Mouse (Mus musculus) cerebellum, postnatal 14 days (tissue): ENCODE measurements around the gene Nmd3.

ENCODE experiments used
- DNase-seq, 2 experiments: peaks; one replicate each; pipeline ENCODE4 v3.0.0; 2021; ENCODE audit warnings: mixed read lengths in 2 of 2

Nmd3 gene

GRCm38 (mm10) chr3:69721814-69722186 lies at the start of gene Nmd3:
TSS of gene Nmd3 (plus strand) at chr3:69721985.
- DNase-seq: peak; percentile 92 to 96

- DNase-seq: no peak
Measured at GRCm38 (mm10) chr3:69673351-69673750, 48.4 kb upstream of the Nmd3 start.

- no peak for DNase-seq
Measured at GRCm38 (mm10) chr3:69674206-69674605, 47.6 kb upstream of the Nmd3 start.

- DNase-seq: no peak
Measured at GRCm38 (mm10) chr3:69689791-69690190, 32.0 kb upstream of the Nmd3 start.

GRCm38 (mm10) chr3:69690939-69691338 lies 30.8 kb upstream of the Nmd3 start:
- DNase-seq: no peak

- no peak for DNase-seq
Measured at GRCm38 (mm10) chr3:69699851-69700500, 21.8 kb upstream of the Nmd3 start.

GRCm38 (mm10) chr3:69701905-69702304 lies 19.9 kb upstream of the Nmd3 start:
- DNase-seq: peak in 1 of 2 experiments; percentile 17

- DNase-seq: no peak
Measured at GRCm38 (mm10) chr3:69702421-69702820, 19.4 kb upstream of the Nmd3 start.

- DNase-seq: no peak
Measured at GRCm38 (mm10) chr3:69709043-69709929, 12.5 kb upstream of the Nmd3 start.

- no peak for DNase-seq
Measured at GRCm38 (mm10) chr3:69711907-69712600, 9.7 kb upstream of the Nmd3 start.

- DNase-seq: peak; percentile 12 to 17
Measured at GRCm38 (mm10) chr3:69717476-69717875, 4.3 kb upstream of the Nmd3 start.

- DNase-seq: peak; percentile 38 to 58
Measured at GRCm38 (mm10) chr3:69722187-69722867, 542 bp downstream of the Nmd3 start.

- DNase-seq: no peak
Measured at GRCm38 (mm10) chr3:69723161-69723560, 1.4 kb downstream of the Nmd3 start.

GRCm38 (mm10) chr3:69730930-69731329 lies 9.1 kb downstream of the Nmd3 start:
- no peak for DNase-seq

- DNase-seq: no peak
Measured at GRCm38 (mm10) chr3:69733939-69734338, 12.2 kb downstream of the Nmd3 start.

GRCm38 (mm10) chr3:69755192-69755591 lies 33.4 kb downstream of the Nmd3 start:
- DNase-seq: peak; percentile 50 to 54

GRCm38 (mm10) chr3:69755968-69756367 lies 34.2 kb downstream of the Nmd3 start:
- no peak for DNase-seq

- peak; percentile 90 to 91 for DNase-seq
Measured at GRCm38 (mm10) chr3:69756499-69756898, 34.7 kb downstream of the Nmd3 start.

GRCm38 (mm10) chr3:69757456-69757855 lies 35.7 kb downstream of the Nmd3 start:
- DNase-seq: no peak

GRCm38 (mm10) chr3:69760081-69760480 lies 38.3 kb downstream of the Nmd3 start:
- DNase-seq: peak in 1 of 2 experiments; percentile 28

- DNase-seq: peak; percentile 45 to 64
Measured at GRCm38 (mm10) chr3:69761195-69761594, 39.4 kb downstream of the Nmd3 start.

- DNase-seq: no peak
Measured at GRCm38 (mm10) chr3:69762838-69763368, 41.1 kb downstream of the Nmd3 start.
